Mouse (Mus musculus) kidney, embryonic 16.5 days (tissue): ENCODE data around the gene Arl8a. TPM values are rescaled to one million over a fixed set of nuclear protein-coding genes. Genes with fewer than 3 reads are reported as not detected.
"Not testable (repeated sequence)": the region's sequence is repeated elsewhere in the genome, so short reads cannot be mapped to it uniquely, and the experiment has no call there.

ENCODE experiments used
- ATAC-seq: fragments of 200-750 bp; cut with Nextera tagmentation; 2 replicates; pipeline ENCODE4 v1.8.0; 2017; ENCODE audit warnings: moderate TSS enrichment; ENCODE audit not compliant: low FRiP score, low TSS enrichment
- H3K27ac ChIP-seq: fragments of 300-500 bp; sonication (generic); 2 replicates; pipeline ENCODE4 v1.5.1; 2014; ENCODE audit warnings: low read length
- H3K27me3 ChIP-seq: fragments of 300-500 bp; sonication (generic); 2 replicates; pipeline ENCODE4 v1.6.1; 2014; ENCODE audit warnings: low read length, control low read depth, mixed read lengths; ENCODE audit not compliant: insufficient read depth
- H3K36me3 ChIP-seq: fragments of 300-500 bp; sonication (generic); 2 replicates; pipeline ENCODE4 v1.6.1; 2014; ENCODE audit warnings: low read length, control low read depth, mixed read lengths; ENCODE audit not compliant: insufficient read depth
- H3K4me1 ChIP-seq: fragments of 300-500 bp; sonication (generic); 2 replicates; pipeline ENCODE4 v1.6.1; 2014; ENCODE audit warnings: low read length, control low read depth, mixed read lengths; ENCODE audit not compliant: insufficient read depth
- H3K4me2 ChIP-seq: fragments of 300-500 bp; sonication (generic); replicated peaks from 2 replicates; pipeline ENCODE4 v1.6.1; 2014; ENCODE audit warnings: low read depth, low read length
- H3K4me3 ChIP-seq: fragments of 300-500 bp; sonication (generic); 2 replicates; pipeline ENCODE4 v1.5.1; 2014; ENCODE audit warnings: mild to moderate bottlenecking, low read length
- H3K9ac ChIP-seq: fragments of 300-500 bp; sonication (generic); replicated peaks from 2 replicates; pipeline ENCODE4 v1.6.1; 2014; ENCODE audit warnings: low read length
- H3K9me3 ChIP-seq: fragments of 300-500 bp; sonication (generic); 2 replicates; pipeline ENCODE4 v1.6.1; 2016; ENCODE audit warnings: low read length, control low read depth
- WGBS: fragments of 180-500 bp; shearing (Covaris S2); extraction: QIAGEN DNeasy Blood & Tissue Kit; methylation state at CpG from one replicate; pipeline ENCODE4 v1.1.7; 2014; 5-methylcytosine and 5-hydroxymethylcytosine counted together
- polyA plus RNA-seq: library from polyadenylated mRNA; unstranded; fragments of >200 nt; fragmentation: Nextera tagmentation; extraction: Ambion mirVana; gene quantifications from 2 replicates; pipeline ENCODE4 v1.2.1, GENCODE M21; 2015

Gene Arl8a
- 42.9 and 46.7 TPM in 2 replicates for polyA plus RNA-seq

- Histone ChIP-seq H3K4me2 (peak within 1 kb of the TSS; percentile 82), H3K27me3 (no peaks in the 10 kb centered on the region), H3K27ac (peak within 1 kb of the TSS; percentile 83), H3K4me1 (peaks cover 12% of the 10 kb centered on the region), H3K9me3 (no peaks in the 10 kb centered on the region), H3K9ac (peak within 1 kb of the TSS; percentile 96), H3K36me3 (no peaks in the 10 kb centered on the region), H3K4me3 (peak within 1 kb of the TSS; percentile 97)
- ATAC-seq: peak; percentile 81
- WGBS: under 1% methylated on average over 53 of the region's 78 CpGs
Measured at GRCm38 (mm10) chr1:135146077-135146945, at the start of gene Arl8a. Arl8a (plus strand) TSS chr1:135146824.

- H3K9ac ChIP-seq: no peak overlapping the region
- H3K27ac ChIP-seq: no peak overlapping the region
- H3K4me1 ChIP-seq: peaks cover 3% of the 10 kb centered on the region; the same call in 1 of the 2 replicates
- H3K9me3 ChIP-seq: no peaks in the 10 kb centered on the region
- no peak for ATAC-seq
- H3K4me3 ChIP-seq: no peak overlapping the region
- no peaks in the 10 kb centered on the region for H3K36me3 ChIP-seq
- peaks cover 20% of the 10 kb centered on the region for H3K27me3 ChIP-seq
- no peak overlapping the region for H3K4me2 ChIP-seq
- 91% methylated on average over 6 of the region's 6 CpGs for WGBS
Measured at GRCm38 (mm10) chr1:135097441-135097840, 49.2 kb upstream of the Arl8a start.

GRCm38 (mm10) chr1:135098441-135098840 is 48.2 kb upstream of the Arl8a start:
- H3K27ac ChIP-seq: no peak overlapping the region
- peaks cover 3% of the 10 kb centered on the region; the same call in 1 of the 2 replicates for H3K4me1 ChIP-seq
- peaks cover 29% of the 10 kb centered on the region for H3K27me3 ChIP-seq
- no peak overlapping the region for H3K9ac ChIP-seq
- no peaks in the 10 kb centered on the region for H3K36me3 ChIP-seq
- no peak for ATAC-seq
- H3K4me2 ChIP-seq: no peak overlapping the region
- WGBS: 92% methylated on average over 7 of the region's 7 CpGs
- H3K4me3 ChIP-seq: no peak overlapping the region
- H3K9me3 ChIP-seq: no peaks in the 10 kb centered on the region

GRCm38 (mm10) chr1:135100400-135100799 is 46.2 kb upstream of the Arl8a start:
- H3K4me3 ChIP-seq: no peak overlapping the region
- H3K9ac ChIP-seq: no peak overlapping the region
- H3K4me1 ChIP-seq: peaks cover 11% of the 10 kb centered on the region
- no peak overlapping the region for H3K27ac ChIP-seq
- H3K27me3 ChIP-seq: peaks cover 49% of the 10 kb centered on the region
- no peaks in the 10 kb centered on the region for H3K36me3 ChIP-seq
- 43% methylated on average over 7 of the region's 7 CpGs for WGBS
- H3K4me2 ChIP-seq: no peak overlapping the region
- ATAC-seq: no peak
- no peaks in the 10 kb centered on the region for H3K9me3 ChIP-seq

GRCm38 (mm10) chr1:135105124-135105523 is 41.5 kb upstream of the Arl8a start, which contains the start of gene Lgr6:
Lgr6 (minus strand) TSS chr1:135105276.
- 1% methylated on average over 34 of the region's 40 CpGs for WGBS
- H3K4me1 ChIP-seq: peaks cover 15% of the 10 kb centered on the region
- peak; percentile 29; the same call in 1 of the 2 replicates for ATAC-seq
- H3K27me3 ChIP-seq: peaks cover 62% of the 10 kb centered on the region
- no peaks in the 10 kb centered on the region for H3K9me3 ChIP-seq
- H3K9ac ChIP-seq: peak within 1 kb of the TSS; percentile 46; the same call in 1 of the 2 replicates
- H3K36me3 ChIP-seq: no peaks in the 10 kb centered on the region
- peak within 1 kb of the TSS; percentile 80 for H3K4me2 ChIP-seq
- peak within 1 kb of the TSS; percentile 46 for H3K4me3 ChIP-seq
- H3K27ac ChIP-seq: no peak within 1 kb of the TSS

- H3K4me2 ChIP-seq: peak overlapping the region; percentile 80; the same call in 1 of the 2 replicates
- no peak overlapping the region for H3K27ac ChIP-seq
- no peak for ATAC-seq
- no peaks in the 10 kb centered on the region for H3K9me3 ChIP-seq
- no peaks in the 10 kb centered on the region for H3K36me3 ChIP-seq
- H3K27me3 ChIP-seq: peaks cover 57% of the 10 kb centered on the region
- H3K9ac ChIP-seq: no peak overlapping the region
- peaks cover 13% of the 10 kb centered on the region for H3K4me1 ChIP-seq
- no peak overlapping the region for H3K4me3 ChIP-seq
- whole genome bisulfite sequencing: 2% methylated on average over 8 of the region's 8 CpGs
Measured at GRCm38 (mm10) chr1:135105951-135106350, 40.7 kb upstream of the Arl8a start.

- no peak for ATAC-seq
- no peaks in the 10 kb centered on the region for H3K36me3 ChIP-seq
- no peak overlapping the region for H3K4me2 ChIP-seq
- H3K9ac ChIP-seq: no peak overlapping the region
- 36% methylated on average over 6 of the region's 6 CpGs for WGBS
- peaks cover 31% of the 10 kb centered on the region for H3K27me3 ChIP-seq
- no peak overlapping the region for H3K4me3 ChIP-seq
- H3K27ac ChIP-seq: no peak overlapping the region
- no peaks in the 10 kb centered on the region for H3K9me3 ChIP-seq
- H3K4me1 ChIP-seq: peaks cover 15% of the 10 kb centered on the region
Measured at GRCm38 (mm10) chr1:135108611-135109010, 38.0 kb upstream of the Arl8a start.

GRCm38 (mm10) chr1:135110075-135110474 is 36.5 kb upstream of the Arl8a start:
- no peak for ATAC-seq

GRCm38 (mm10) chr1:135111271-135111670 is 35.4 kb upstream of the Arl8a start:
- H3K36me3 ChIP-seq, H3K27me3 ChIP-seq, H3K4me3 ChIP-seq, H3K4me1 ChIP-seq, H3K9ac ChIP-seq, H3K4me2 ChIP-seq, H3K27ac ChIP-seq, ATAC-seq, H3K9me3 ChIP-seq: not testable (repeated sequence)
- 65% methylated on average over 4 of the region's 5 CpGs for WGBS

More at GRCm38 (mm10) chr1:135110075-135110474, 36.5 kb upstream of the Arl8a start:
- WGBS: 22% methylated on average over 6 of the region's 6 CpGs
- no peak overlapping the region for H3K4me3 ChIP-seq
- peaks cover 10% of the 10 kb centered on the region for H3K4me1 ChIP-seq
- no peak overlapping the region for H3K27ac ChIP-seq
- no peaks in the 10 kb centered on the region for H3K36me3 ChIP-seq
- H3K9ac ChIP-seq: no peak overlapping the region
- no peak overlapping the region for H3K4me2 ChIP-seq
- peaks cover 17% of the 10 kb centered on the region for H3K27me3 ChIP-seq
- no peaks in the 10 kb centered on the region for H3K9me3 ChIP-seq

- Histone ChIP-seq H3K4me3 (no peak overlapping the region), H3K4me1 (peaks cover 3% of the 10 kb centered on the region; the same call in 1 of the 2 replicates), H3K9me3 (no peaks in the 10 kb centered on the region), H3K27ac (no peak overlapping the region), H3K36me3 (no peaks in the 10 kb centered on the region), H3K27me3 (no peaks in the 10 kb centered on the region), H3K9ac (no peak overlapping the region), H3K4me2 (no peak overlapping the region)
- no peak for ATAC-seq
- whole genome bisulfite sequencing: 14% methylated on average over 8 of the region's 8 CpGs
Measured at GRCm38 (mm10) chr1:135112661-135113060, 34.0 kb upstream of the Arl8a start.
